Mouse (Mus musculus): ENCODE measurements at regions not wholly inside any gene's neighbourhood (a gene's known extent, or its start where the extent isn't known, plus 50 kb on each side); places are given as distances from the start of the nearest gene placed in this dataset.

DNA sequence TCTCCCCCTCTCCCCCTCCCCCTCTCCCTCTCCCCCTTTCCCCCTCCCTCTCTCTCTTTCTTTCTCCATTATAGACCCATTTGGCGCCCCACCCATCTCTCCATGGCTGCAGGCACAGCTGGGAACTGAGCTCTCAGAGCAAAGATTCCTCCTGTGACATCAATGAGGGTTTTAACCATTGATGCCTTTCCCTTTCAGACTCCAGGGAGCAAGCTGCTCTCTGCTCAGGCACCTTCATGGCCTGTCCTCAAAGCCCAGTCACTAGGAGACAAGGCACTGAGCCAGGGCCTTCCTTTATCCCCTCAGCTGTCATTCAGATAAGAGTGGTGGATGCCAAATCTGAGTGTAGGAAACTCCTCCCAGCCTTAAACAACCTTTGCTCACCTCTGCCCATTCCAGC lies 56.8 kb upstream of the Gm45716 start:
- intact Hi-C loops (cut with DNase I): no loop called here
- no peak for DNase-seq (ENCODE audit: low spot score in 2 of 2)

DNA sequence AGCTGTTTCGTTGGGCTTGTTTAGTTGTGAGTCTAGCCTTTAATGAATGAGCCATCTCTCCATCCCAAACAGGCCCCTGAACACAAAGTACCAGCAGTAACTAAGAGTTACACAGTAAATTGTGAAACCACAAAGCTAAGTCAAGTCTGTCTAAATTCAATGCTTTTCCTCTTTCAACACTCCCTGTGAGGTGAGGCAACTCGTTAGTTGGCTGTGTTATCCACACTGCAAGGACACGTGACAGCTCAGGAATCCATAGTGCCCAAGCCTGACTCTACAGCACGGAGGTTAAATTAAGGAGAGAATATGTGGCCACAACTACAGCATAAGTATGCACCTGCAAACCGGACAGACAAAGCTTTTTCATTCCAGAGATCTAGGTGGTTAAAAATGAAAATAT lies 54.9 kb upstream of the Gm45716 start:
- intact Hi-C loops (cut with DNase I): no loop called here
- no peak for DNase-seq (ENCODE audit: low spot score in 2 of 2)

DNA sequence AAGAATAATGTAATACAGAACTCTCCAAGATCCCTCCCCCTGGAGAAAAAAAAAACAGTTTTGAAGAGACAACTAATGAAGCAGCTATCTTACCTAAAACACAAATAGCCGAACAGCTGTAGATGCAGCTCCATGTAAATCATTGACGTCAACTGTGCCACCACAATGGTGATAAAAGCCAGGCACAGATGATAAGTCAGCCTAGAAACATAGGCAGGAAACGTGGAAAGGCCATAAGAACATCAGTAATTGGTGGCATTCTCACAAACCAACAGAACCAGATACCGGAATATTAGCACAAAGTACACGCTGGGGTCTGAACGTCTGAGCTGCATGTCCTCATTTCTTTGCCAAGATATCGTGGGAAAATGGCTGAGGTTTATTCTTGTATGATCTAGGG lies 51.2 kb upstream of the Gm45716 start:
- DNase-seq (ENCODE audit: low spot score in 2 of 2): no peak
- intact Hi-C loops (cut with DNase I): no loop called here
